8 mouse cellular contexts compared by ENCODE assay signal in the genomic region with DNA sequence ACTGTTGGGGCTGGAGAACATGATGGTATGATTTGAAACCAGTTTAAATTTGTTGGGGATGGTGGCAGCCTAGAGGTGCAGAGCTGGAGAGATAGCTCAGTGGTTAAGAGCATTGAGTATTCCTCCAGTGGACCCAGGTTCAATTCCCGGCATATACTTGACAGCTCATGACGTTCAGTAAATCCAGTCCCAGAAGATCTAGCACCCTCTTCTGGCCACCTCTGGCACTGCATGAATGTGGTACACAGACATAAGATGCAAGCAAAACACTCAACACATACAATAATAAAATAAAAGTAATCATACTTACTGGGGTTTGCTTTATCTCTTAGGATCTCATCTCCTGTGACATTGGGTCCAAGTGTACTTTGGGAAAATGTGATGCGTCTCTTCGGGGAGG. TPM values are rescaled to one million over a fixed set of nuclear protein-coding genes. Genes with fewer than 3 reads are reported as not detected.
DNase-seq lines count a peak whose midpoint lies in the region; ATAC-seq lines count a peak whose summit lies in the region.

No protein-coding gene starts in this region.

- ATAC-seq in megakaryocyte, adult 5-6 weeks (ENCODE audit: poor library complexity, severe bottlenecking), result peak; percentile 71; the same call in 1 of the 2 replicates

- peak; percentile 42 to 50 for DNase-seq in adrenal gland, adult 18-20 months (ENCODE audit: low spot score in 2 of 2)
- no peak for DNase-seq in adrenal gland, postnatal 4 days (ENCODE audit: low spot score in 2 of 2)
- DNase-seq in left cerebral cortex, adult 11 months (ENCODE audit: low spot score), result peak; percentile 27
- no peak for DNase-seq in left cerebral cortex, postnatal 10 days (ENCODE audit: extremely low spot score in 1 of 2, low spot score in 2 of 2)
- peak; percentile 62 for DNase-seq in adrenal gland, postnatal 10 days
- DNase-seq in embryo, embryonic 9.5 days (ENCODE audit: extremely low spot score), result peak; percentile 35
- peak; percentile 55 for DNase-seq in thymus, postnatal 0 days (ENCODE audit: low spot score)

- intact Hi-C loops in left cerebral cortex, postnatal 10 days (cut with DNase I), result no loop called here

RNA-seq across cellular contexts. Expression of gene Dhrs2, which starts 7.3 kb away (rescaled TPM):
- not detected for total RNA-seq in adrenal gland, adult 18-20 months (2021)
- total RNA-seq in adrenal gland, postnatal 4 days (2021), result not detected
- not detected for total RNA-seq in left cerebral cortex, postnatal 10 days (2021)
- total RNA-seq in adrenal gland, postnatal 10 days (2021), result under 1 TPM in 1 of 2 experiments, not detected in 1; 0.24 TPM
- not detected in 2 replicates for total RNA-seq in megakaryocyte, adult 5-6 weeks (2015)
- 0.45 TPM in 1 of 2 replicates, not detected in the other for total RNA-seq in megakaryocyte, adult 5-6 weeks (2017)
- polyA plus RNA-seq in thymus, postnatal 0 days (2015; fragmentation: Nextera tagmentation; extraction: Ambion mirVana), result 0.26 and 0.69 TPM in 2 replicates

Comparison
In these comparisons a context has a peak if more than half of its experiments do, and no peak if none do; other contexts are left out.
1. DNase-seq: peak in adrenal gland, adult 18-20 months (2 of 2), left cerebral cortex, adult 11 months (single experiment), adrenal gland, postnatal 10 days (single experiment), embryo, embryonic 9.5 days (single experiment) and thymus, postnatal 0 days (single experiment); none in adrenal gland, postnatal 4 days (0 of 2) and left cerebral cortex, postnatal 10 days (0 of 2).